Mouse (Mus musculus) neural tube, embryonic 15.5 days (tissue): ENCODE data around the gene Vmn2r79. TPM values are rescaled to one million over a fixed set of nuclear protein-coding genes. Genes with fewer than 3 reads are reported as not detected.
"Not testable (repeated sequence)": the region's sequence is repeated elsewhere in the genome, so short reads cannot be mapped to it uniquely, and the experiment has no call there.

Source experiments
- ATAC-seq: fragments of 200-750 bp; cut with Nextera tagmentation; 2 replicates; pipeline ENCODE4 v1.8.0; 2017; ENCODE audit warnings: mild to moderate bottlenecking, moderate TSS enrichment, moderate library complexity; ENCODE audit not compliant: low FRiP score
- H3K27ac ChIP-seq: fragments of 300-500 bp; sonication (generic); replicated peaks from 2 replicates; pipeline ENCODE4 v1.5.1; 2015; ENCODE audit warnings: mild to moderate bottlenecking, inconsistent platforms
- H3K27me3 ChIP-seq: fragments of 300-500 bp; sonication (generic); replicated peaks from 2 replicates; pipeline ENCODE4 v1.6.1; 2015; ENCODE audit warnings: inconsistent platforms
- H3K36me3 ChIP-seq: fragments of 300-500 bp; sonication (generic); 2 replicates; pipeline ENCODE4 v1.6.1; 2015; ENCODE audit warnings: inconsistent platforms
- H3K4me1 ChIP-seq: fragments of 300-500 bp; sonication (generic); 2 replicates; pipeline ENCODE4 v1.6.1; 2015; ENCODE audit warnings: inconsistent platforms
- H3K4me2 ChIP-seq: fragments of 300-500 bp; sonication (generic); 2 replicates; pipeline ENCODE4 v1.6.1; 2015; ENCODE audit warnings: inconsistent platforms, mild to moderate bottlenecking, moderate library complexity
- H3K4me3 ChIP-seq: fragments of 300-500 bp; sonication (generic); replicated peaks from 2 replicates; pipeline ENCODE4 v1.5.1; 2015; ENCODE audit warnings: mild to moderate bottlenecking, inconsistent platforms
- H3K9ac ChIP-seq: fragments of 300-500 bp; sonication (generic); replicated peaks from 2 replicates; pipeline ENCODE4 v1.6.1; 2015; ENCODE audit warnings: mild to moderate bottlenecking, inconsistent platforms
- H3K9me3 ChIP-seq: fragments of 300-500 bp; sonication (generic); replicated peaks from 2 replicates; pipeline ENCODE4 v1.6.1; 2016; ENCODE audit warnings: inconsistent platforms
- WGBS: fragments of 180-500 bp; shearing (Covaris S2); methylation state at CpG from one replicate; pipeline ENCODE4 v1.1.7; 2015; ENCODE audit warnings: mixed read lengths; 5-methylcytosine and 5-hydroxymethylcytosine counted together
- polyA plus RNA-seq: library from polyadenylated mRNA; unstranded; fragments of >200 nt; fragmentation: Nextera tagmentation; extraction: Ambion mirVana; gene quantifications from 2 replicates; pipeline ENCODE4 v1.2.1, GENCODE M21; 2015

The Vmn2r79 gene
- not detected in 2 replicates for polyA plus RNA-seq

DNA sequence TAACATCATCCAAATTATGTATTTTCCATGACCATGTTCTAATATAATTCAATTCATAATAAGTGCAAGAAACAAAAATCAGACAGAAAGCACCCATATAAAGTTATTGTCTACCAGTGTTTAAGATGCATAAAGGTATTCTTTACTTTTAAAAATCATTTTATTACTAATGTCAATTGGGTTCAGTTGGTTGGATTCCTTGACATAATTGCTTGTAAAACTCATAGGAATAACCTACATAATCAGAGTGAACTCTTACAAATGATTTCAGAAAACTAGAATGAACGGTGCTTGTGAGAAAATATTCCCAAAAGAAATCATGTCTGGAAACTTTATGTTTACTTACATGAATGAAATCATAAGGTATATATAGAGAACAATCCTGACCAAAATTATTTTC lies at the start of gene Vmn2r79:
TSS of gene Vmn2r79 (plus strand) at position 301 of the 400 bp plus-strand sequence.
- H3K4me2 ChIP-seq, H3K9ac ChIP-seq, H3K27me3 ChIP-seq, ATAC-seq, H3K4me1 ChIP-seq, H3K9me3 ChIP-seq, H3K36me3 ChIP-seq, H3K27ac ChIP-seq, H3K4me3 ChIP-seq: not testable (repeated sequence)
- 86% methylated on average over 1 of the region's 1 CpGs for WGBS

GRCm38 (mm10) chr7:86994700-86995099 lies 1.2 kb upstream of the Vmn2r79 start:
- ATAC-seq, result no peak
- WGBS, result 63% methylated on average over 1 of the region's 1 CpGs
- no peaks in the 10 kb centered on the region for H3K4me1 ChIP-seq

DNA sequence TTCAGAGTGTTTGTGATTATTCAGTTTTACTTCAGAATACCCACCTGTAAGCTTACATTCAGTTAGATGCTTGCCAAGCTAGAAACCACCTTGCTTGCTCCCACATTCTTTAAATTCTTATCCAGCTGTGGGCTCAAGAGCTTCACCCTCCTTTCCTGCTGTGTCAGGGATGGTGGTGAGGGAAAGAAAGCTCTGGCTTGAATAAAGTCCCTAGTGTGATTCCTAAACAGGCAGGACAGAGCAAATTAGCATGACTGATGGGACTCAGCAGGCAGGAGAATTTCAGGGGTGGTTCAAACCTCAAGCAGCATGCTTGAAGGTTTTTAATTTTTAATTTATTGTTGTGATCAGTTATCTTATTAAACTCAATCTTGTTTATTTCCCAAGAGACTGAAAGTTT lies 30.6 kb downstream of the Vmn2r79 start:
- H3K27me3 ChIP-seq, ATAC-seq, H3K9me3 ChIP-seq, H3K4me3 ChIP-seq, H3K4me1 ChIP-seq, H3K27ac ChIP-seq, H3K36me3 ChIP-seq, H3K9ac ChIP-seq, H3K4me2 ChIP-seq: not testable (repeated sequence)

More at GRCm38 (mm10) chr7:86994700-86995099, 1.2 kb upstream of the Vmn2r79 start:
- Histone ChIP-seq H3K4me2 (no peak overlapping the region), H3K27ac (no peak overlapping the region), H3K9ac (no peak overlapping the region), H3K27me3 (no peaks in the 10 kb centered on the region), H3K9me3 (no peaks in the 10 kb centered on the region), H3K4me3 (no peak overlapping the region), H3K36me3 (no peaks in the 10 kb centered on the region)

GRCm38 (mm10) chr7:87063576-87063975 lies 67.7 kb downstream of the Vmn2r79 start:
- Histone ChIP-seq H3K9me3 (no peaks in the 10 kb centered on the region), H3K4me2 (no peak overlapping the region), H3K9ac (no peak overlapping the region), H3K4me1 (no peaks in the 10 kb centered on the region), H3K36me3 (no peaks in the 10 kb centered on the region), H3K4me3 (no peak overlapping the region), H3K27ac (no peak overlapping the region), H3K27me3 (no peaks in the 10 kb centered on the region)
- ATAC-seq, result no peak
- 85% methylated on average over 4 of the region's 4 CpGs for WGBS

Other genes starting within 250 kb of the Vmn2r79 start
- 1.4 and 1.5 TPM in 2 replicates for gene Folh1, start 220.2 kb upstream of the Vmn2r79 start, polyA plus RNA-seq
- gene Vmn2r77, start 201.1 kb upstream of the Vmn2r79 start, polyA plus RNA-seq, result not detected in 2 replicates
- not detected in 2 replicates for gene Vmn2r78, start 81.0 kb upstream of the Vmn2r79 start, polyA plus RNA-seq
- gene Nox4, start 250.0 kb downstream of the Vmn2r79 start, polyA plus RNA-seq, result 1.7 and 1.9 TPM in 2 replicates